Mouse (Mus musculus) lung, postnatal 36 days (tissue): Measurements from ENCODE around the gene Prlr.
A peak's percentile ranks its signal among the peaks of the same experiment; 100 is the strongest.

ENCODE experiments used
- DNase-seq: peaks from one replicate; pipeline ENCODE4 v3.0.0; 2022; ENCODE audit warnings: mixed read lengths

Prlr gene

DNA sequence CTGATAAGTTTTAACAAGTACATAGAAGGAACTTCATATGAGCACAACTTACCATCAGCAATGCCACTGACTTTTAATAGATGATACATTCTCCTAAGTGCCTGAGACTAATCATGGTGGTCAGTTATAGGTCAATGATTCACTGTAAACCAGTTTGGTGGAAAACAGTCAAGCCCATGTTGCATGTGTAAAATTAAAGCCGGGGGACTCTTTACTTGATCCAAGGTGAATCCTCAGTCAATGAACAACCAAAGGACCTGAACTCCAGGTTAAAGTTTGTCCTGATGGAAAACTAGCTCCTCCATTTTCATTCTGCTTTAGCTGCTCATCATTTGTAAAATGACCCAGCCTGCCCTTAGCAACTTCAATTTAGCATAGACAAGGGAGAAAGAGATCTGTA is 155.5 kb downstream of the Prlr start:
- no peak for DNase-seq

DNA sequence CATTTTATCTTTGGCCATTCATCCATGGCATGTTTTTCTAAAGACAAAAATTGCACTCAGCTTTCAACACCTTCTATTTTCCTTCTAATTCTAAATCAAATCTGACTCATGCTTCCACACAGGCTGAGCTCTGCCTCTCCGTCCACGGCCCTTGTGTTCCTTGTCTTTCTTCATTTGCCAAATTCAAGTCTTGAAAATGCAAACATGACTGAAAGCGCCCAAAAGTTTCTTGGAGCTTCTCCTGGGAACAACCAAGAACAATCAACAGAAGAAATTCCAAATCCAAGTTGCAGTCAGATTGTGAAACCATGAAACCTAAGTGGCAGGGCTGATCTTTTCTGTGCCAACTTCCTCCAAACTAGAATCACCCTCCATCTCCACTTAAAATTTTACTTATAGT is 161.6 kb downstream of the Prlr start:
- peak; percentile 68 for DNase-seq

DNA sequence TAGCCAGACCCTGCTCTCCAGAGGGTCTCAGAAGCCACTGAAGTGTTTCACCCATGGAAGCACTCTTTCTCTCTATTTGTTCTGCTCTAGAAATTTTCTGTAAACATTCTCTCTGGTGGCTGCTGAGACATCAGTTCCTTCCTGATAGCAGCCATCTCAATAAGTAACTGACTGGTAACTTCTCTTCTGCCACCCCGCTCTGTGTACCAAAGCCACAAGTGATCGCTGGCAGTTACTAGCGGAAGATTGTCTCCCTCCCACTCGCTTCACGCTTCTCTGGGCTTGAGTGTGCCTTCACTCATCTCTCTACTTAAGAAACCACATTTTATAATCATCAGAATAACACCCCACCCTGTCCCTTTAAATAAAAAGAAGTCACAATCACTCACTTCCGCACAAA is 170.0 kb downstream of the Prlr start:
- DNase-seq: no peak

DNA sequence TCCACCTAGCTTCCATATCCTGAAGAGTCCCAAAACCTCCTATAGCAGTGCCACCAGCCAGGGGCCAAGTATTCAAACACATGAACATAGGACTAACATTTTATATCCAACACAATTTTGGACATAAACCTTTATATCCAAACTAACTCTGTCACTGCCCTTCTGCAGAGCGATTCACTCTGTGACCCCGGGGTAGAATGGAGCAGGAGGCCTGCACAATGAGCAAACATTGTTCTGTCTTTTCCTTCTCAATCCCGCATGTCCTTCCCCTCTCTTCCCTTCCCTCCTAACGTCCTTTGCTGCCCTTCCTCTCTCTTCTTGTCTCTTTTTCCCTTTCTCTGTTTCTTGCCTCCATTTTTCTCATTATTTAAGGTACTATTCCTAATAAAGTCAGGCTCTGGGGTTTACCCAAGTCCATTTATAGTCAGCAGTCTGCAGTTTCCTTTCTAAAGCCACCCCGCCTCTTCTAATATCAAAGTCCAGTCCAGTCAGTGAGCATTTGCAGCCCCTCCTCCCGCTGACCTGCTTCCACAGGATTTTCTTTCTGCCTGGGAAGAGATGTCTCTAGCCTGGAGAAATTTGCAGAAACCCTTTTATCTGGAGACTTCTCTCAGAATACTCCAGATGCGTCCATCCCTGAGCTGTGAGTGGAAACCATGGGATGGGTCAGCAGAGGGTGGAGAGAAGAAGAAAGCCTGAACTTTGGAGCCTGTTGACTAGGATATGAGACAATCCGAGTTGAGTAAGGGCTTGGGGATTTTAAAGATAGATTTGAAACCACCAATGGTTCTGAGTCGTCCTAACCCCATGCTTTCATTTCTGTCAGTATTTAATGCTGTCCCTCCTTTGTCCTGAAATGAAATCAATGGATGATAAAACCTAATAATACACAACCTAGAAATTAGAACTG is 181.3 kb downstream of the Prlr start, which contains the start of gene Agxt2:
Gene Agxt2, plus strand, starts transcription at position 494 of the 910 bp plus-strand sequence.
- no peak for DNase-seq

DNA sequence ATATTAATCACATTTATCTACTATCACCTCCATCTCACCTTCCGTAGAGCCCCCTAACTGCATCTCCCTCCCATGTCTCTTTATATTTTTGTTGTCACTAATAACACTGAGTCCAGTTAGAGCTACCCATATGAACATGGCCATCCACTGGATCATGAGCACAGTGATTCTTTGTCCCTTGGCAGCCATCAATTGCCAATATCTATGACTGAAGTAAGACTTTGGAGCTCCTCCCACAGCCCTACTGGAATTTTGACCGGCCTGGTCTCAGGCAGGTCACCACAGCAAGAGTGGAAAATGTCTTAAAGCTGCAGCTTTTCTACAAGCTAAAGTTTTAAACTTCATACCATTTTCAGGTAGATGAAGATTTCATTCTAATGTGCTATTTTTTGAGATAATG is 189.3 kb downstream of the Prlr start:
- DNase-seq: no peak

DNA sequence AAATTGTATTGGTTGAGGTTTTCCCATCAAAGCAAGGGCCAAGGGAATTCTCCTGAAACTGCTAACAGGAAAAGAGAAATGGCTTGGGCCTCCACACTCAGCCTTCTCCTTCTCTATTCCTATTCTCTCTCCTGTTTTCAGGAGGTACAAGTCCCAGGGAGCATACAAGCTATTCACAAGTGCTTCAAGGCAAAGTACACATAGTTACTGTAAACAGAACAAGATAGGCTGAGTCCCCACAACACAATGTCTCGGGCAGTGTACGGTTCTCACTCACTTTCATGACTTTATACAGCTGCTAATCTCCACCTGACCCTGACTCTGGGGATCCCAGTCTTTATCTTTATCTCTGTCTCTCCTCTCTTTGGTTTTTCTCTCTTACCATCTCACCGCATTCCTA is 198.4 kb downstream of the Prlr start:
- no peak for DNase-seq

DNA sequence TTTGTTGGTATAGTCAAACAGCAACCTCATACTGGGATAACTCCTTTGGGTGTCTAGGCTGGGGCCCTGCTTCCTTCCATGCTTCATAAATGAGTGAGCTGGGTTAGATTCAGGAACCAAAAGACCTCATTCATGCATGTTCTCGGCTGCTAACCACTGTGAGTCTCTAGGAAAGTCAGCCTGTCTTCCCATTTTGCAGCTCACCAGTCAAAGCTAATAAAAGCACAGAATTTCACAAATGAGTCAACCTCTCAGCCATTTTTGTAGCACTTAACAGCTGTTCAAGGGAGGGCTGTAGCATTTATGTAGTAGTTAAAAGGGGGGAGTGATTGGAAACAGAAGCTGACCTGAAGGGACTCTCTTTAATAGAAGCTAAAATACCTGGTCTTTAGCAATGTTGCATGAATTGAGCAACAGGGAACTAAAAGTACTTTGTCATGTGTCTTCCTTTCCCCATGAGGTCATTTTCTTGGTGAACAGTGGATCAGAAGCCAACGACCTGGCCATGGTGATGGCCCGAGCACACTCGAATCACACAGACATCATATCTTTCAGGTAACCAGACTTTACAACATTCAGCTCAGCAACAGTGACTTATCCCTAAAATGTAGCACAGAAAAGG is 201.4 kb downstream of the Prlr start:
- no peak for DNase-seq

DNA sequence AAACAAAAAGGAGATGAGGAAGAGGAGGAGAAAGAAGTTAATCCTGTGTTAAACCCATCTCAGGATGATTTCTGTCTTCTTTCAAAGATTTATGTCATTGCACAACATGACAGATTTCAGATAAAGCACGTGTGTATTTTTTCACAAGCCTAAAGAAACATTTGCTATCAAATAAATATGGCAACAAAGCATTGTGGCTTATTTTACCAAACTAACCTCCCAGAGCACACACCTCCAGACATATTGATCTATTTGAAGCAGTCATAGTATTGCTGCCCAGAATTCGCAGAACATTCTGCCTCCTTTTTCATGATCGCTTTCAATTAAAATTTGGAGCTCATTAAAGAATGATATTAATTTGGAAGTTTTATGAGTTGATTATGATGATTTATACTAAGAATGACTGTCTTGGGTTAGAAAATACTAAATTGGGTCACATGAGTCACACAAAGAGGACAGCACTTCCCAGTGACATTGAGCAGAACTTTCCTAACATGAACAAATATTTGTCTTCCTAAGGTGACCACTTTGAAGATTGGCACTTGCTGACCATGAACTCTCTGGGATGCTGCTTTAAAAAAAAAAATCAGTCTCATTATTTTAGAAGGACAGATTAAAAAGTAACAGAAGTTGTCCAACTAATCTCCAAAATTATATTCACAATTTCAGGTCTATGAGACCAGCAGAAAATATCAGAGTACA is 202.9 kb downstream of the Prlr start:
- no peak for DNase-seq

DNA sequence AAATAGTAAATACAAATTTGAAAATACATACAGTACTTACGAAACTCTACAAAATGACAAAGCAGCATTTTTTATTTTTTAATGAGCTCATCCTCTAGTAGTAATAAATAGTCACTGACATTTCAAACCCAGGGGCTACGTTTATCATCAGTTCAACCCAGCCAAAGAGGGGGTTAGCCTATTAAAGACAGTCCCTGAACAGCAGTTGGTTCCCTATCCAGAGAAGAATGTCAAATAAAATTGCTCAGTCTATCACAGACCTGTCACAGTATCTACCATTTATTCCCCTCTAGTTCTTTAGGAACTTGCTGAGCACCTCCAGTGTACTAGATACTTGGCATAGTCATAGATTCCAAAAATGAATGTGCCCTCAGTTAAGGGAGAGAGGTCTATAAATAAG is 210.2 kb downstream of the Prlr start:
- DNase-seq: no peak
